Mouse (Mus musculus) C2C12 (cell line): ENCODE measurements around the gene Gm45521.

ENCODE experiments used
- CTCF ChIP-seq: IDR thresholded peaks from one replicate; pipeline ENCODE4 v1.5.1; 2011; ENCODE audit not compliant: control insufficient read depth, insufficient read depth, insufficient read length
- MAX ChIP-seq: IDR thresholded peaks from one replicate; pipeline ENCODE4 v1.6.1; 2011; ENCODE audit warnings: mild to moderate bottlenecking, control low read depth
- MYOD1 ChIP-seq: IDR thresholded peaks from one replicate; pipeline ENCODE4 v1.6.1; 2011; ENCODE audit warnings: low read depth; ENCODE audit not compliant: control insufficient read depth, insufficient read length
- MYOG ChIP-seq: IDR thresholded peaks from one replicate; pipeline ENCODE4 v1.6.1; 2011; ENCODE audit not compliant: control insufficient read depth, insufficient read length; ENCODE audit errors: extremely low read depth
- USF1 ChIP-seq: IDR thresholded peaks from one replicate; pipeline ENCODE4 v1.6.1; 2011; ENCODE audit warnings: low read depth, mild to moderate bottlenecking, control low read depth, moderate library complexity

DNA sequence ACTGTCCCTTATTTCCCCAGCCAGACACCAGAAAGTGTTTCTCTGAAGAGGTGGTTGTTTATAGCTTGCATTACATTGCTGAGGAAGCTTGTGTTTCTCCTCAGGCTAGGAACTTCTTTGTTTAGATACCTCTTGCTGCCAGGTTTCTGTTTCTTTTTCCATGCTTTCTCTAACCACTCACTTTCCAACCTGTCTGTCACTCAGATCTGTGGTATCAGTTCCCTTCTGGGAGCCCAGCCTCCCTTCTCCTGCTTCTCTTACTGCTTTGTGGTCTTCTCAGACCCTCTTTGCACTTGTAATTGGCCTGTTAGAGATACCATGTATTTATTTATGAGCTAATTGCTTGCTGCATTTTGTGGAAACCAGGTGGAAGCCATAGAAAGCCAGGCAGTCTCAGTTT lies 33.5 kb upstream of the Gm45521 start:
- no peak for TF ChIP-seq CTCF
- TF ChIP-seq MAX: no peak
- no peak for TF ChIP-seq USF1
- TF ChIP-seq MYOG: no peak
- TF ChIP-seq MYOD1: no peak
